Mouse (Mus musculus): ENCODE measurements around the gene Qrich2. TPM values are rescaled to one million over a fixed set of nuclear protein-coding genes. Genes with fewer than 3 reads are reported as not detected.
"Not testable (repeated sequence)": the region's sequence is repeated elsewhere in the genome, so short reads cannot be mapped to it uniquely, and the experiment has no call there.

Gene Qrich2
- polyA plus RNA-seq, 1 experiment from 2014 or later: not detected

DNA sequence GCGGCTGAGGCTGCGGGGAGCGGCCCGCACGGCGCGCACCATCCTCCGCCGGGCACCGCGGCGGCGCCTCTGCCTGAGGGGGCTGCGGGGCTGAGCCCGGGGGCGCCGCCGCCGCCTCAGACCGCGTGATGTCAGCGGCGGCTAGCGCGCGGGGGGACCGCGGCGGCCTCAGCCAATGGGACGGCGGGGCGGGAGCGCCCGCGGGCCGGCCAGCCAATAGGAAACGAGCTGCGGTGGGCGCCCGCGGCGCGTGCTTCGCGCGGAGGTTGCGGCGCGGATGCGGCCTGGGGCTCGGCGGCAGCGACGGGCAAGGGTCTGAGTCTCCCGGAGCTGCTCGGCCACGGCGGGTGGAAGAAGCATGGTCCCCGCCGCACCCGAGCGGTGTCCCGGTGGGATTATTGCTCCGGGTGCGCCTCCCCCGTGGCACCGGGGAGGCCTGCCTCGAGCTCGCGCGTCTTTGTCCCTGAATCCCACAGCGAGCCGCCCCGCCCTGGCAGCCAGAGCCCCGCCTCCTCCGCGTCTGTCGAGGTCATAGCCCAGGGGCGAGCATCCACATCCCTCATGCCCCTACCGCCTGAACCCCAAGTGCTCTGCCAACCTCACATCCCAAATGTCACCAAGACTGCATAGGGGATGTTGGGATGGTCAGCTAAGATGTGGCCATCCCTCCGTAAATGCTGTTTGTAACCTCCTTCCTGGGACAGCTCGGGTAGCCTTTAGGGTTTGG, 53.0 kb downstream of the Qrich2 start, which contains the start of gene Rnf157:
Gene Rnf157 (minus strand): TSS at position 129 of the 727 bp plus-strand sequence.
- 1% methylated on average over 62 of the region's 82 CpGs for WGBS
- peaks cover 13% of the 10 kb centered on the region for H3K4me1 ChIP-seq (ENCODE audit: control insufficient read depth, insufficient read depth, low read length)
- ATAC-seq (ENCODE audit: low read depth): peak; percentile 96
- H3K9ac ChIP-seq (replicated peaks; ENCODE audit: low read depth, low read length): peak within 1 kb of the TSS; percentile 94
- H3K9me3 ChIP-seq (ENCODE audit: control insufficient read depth, low read length): no peaks in the 10 kb centered on the region
- no peaks in the 10 kb centered on the region for H3K27me3 ChIP-seq (ENCODE audit: control insufficient read depth, insufficient read depth, low read length)
- H3K4me2 ChIP-seq (ENCODE audit: low read depth, low read length): peak within 1 kb of the TSS; percentile 92
- peak within 1 kb of the TSS; percentile 89 for H3K4me3 ChIP-seq (ENCODE audit: low read depth, low read length)
- peak within 1 kb of the TSS; percentile 94 for H3K27ac ChIP-seq (ENCODE audit: low read depth, low read length)
- no peaks in the 10 kb centered on the region for H3K36me3 ChIP-seq (ENCODE audit: control insufficient read depth, insufficient read depth, low read length)

- Histone ChIP-seq H3K9ac (replicated peaks; ENCODE audit: low read depth, low read length) (peak overlapping the region; percentile 94), H3K4me2 (ENCODE audit: low read depth, low read length) (peak overlapping the region; percentile 92), H3K36me3 (ENCODE audit: control insufficient read depth, insufficient read depth, low read length) (no peaks in the 10 kb centered on the region), H3K4me3 (ENCODE audit: low read depth, low read length) (peak overlapping the region; percentile 89), H3K27me3 (ENCODE audit: control insufficient read depth, insufficient read depth, low read length) (no peaks in the 10 kb centered on the region), H3K9me3 (ENCODE audit: control insufficient read depth, low read length) (no peaks in the 10 kb centered on the region), H3K4me1 (ENCODE audit: control insufficient read depth, insufficient read depth, low read length) (peaks cover 13% of the 10 kb centered on the region), H3K27ac (ENCODE audit: low read depth, low read length) (peak overlapping the region; percentile 94)
- WGBS: under 1% methylated on average over 60 of the region's 76 CpGs
- ATAC-seq (ENCODE audit: low read depth): peak; percentile 25; the same call in 1 of the 2 replicates
Measured at GRCm38 (mm10) chr11:116412028-116412827, 53.8 kb downstream of the Qrich2 start.

DNA sequence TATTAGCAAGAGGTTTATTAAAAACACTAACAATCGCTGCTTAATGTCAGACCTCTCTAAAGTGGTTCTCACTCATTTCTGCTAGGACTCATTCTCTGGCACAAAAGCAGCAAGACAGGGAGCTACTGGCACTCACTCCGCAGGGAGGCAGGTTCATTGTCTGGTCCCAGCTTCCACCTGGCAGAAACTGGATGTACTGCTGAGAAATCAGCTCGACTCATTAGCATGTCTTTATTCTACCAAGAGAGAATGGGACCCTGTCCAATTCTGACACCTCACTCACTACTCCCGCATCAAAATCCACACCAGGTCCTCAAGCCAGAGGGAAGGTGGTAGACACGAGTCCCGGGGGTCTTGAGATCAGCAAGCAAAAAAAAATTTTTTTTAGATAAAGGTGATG, 54.5 kb downstream of the Qrich2 start:
- no peak for ATAC-seq (ENCODE audit: low read depth)
- Histone ChIP-seq H3K4me3 (ENCODE audit: low read depth, low read length) (peak overlapping the region; percentile 89), H3K27me3 (ENCODE audit: control insufficient read depth, insufficient read depth, low read length) (no peaks in the 10 kb centered on the region), H3K4me2 (ENCODE audit: low read depth, low read length) (peak overlapping the region; percentile 92), H3K27ac (ENCODE audit: low read depth, low read length) (peak overlapping the region; percentile 94; the same call in 1 of the 2 replicates), H3K4me1 (ENCODE audit: control insufficient read depth, insufficient read depth, low read length) (peaks cover 13% of the 10 kb centered on the region), H3K36me3 (ENCODE audit: control insufficient read depth, insufficient read depth, low read length) (no peaks in the 10 kb centered on the region), H3K9ac (replicated peaks; ENCODE audit: low read depth, low read length) (peak overlapping the region; percentile 94), H3K9me3 (ENCODE audit: control insufficient read depth, low read length) (no peaks in the 10 kb centered on the region)
- 13% methylated on average over 6 of the region's 6 CpGs for WGBS

DNA sequence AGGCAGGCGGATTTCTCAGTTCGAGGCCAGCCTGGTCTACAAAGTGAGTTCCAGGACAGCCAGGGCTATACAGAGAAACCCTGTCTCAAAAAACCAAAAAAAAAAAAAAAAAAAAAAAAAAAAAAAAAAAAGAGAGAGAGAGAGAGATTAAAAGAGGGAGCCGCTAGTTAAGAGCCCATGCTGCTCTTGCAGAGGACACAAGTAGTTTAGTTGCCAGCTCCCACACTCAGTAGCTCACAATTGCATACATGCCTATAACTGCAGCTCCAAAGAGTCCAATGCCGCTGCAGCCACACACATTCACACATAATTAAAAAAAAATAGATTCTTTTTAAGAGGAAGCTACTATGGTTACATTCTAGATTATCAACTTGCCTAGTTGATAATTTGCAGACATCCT, 55.6 kb downstream of the Qrich2 start:
- not testable (repeated sequence) for ATAC-seq (ENCODE audit: low read depth); H3K9ac ChIP-seq (replicated peaks; ENCODE audit: low read depth, low read length); H3K36me3 ChIP-seq (ENCODE audit: control insufficient read depth, insufficient read depth, low read length); H3K4me3 ChIP-seq (ENCODE audit: low read depth, low read length); H3K27me3 ChIP-seq (ENCODE audit: control insufficient read depth, insufficient read depth, low read length); H3K9me3 ChIP-seq (ENCODE audit: control insufficient read depth, low read length); H3K27ac ChIP-seq (ENCODE audit: low read depth, low read length)
- WGBS: 94% methylated on average over 4 of the region's 4 CpGs
- peak overlapping the region; percentile 92; the same call in 1 of the 2 replicates for H3K4me2 ChIP-seq (ENCODE audit: low read depth, low read length)
- H3K4me1 ChIP-seq (ENCODE audit: control insufficient read depth, insufficient read depth, low read length): peaks cover 13% of the 10 kb centered on the region

DNA sequence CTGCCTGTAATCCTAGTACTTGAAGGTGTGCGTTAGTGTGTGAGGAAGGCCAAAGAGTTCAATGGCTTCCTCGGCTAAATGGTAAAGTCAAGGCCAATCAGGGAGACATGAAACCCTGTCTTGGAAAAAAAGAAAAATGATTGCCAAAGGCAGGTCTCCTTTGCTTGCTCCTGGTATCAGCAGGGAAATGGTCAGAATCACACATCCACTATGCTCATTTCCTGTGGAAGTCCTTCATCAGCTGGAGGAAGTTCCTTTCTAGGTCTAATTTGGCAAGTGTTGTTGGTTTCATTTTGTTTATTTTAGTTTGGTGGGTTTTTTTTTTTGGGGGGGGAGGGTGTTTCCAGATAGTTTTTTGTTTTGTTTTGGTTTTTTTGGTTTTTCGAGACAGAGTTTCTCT, 57.0 kb downstream of the Qrich2 start:
- 92% methylated on average over 3 of the region's 3 CpGs for WGBS
- no peaks in the 10 kb centered on the region for H3K27me3 ChIP-seq (ENCODE audit: control insufficient read depth, insufficient read depth, low read length)
- no peak for ATAC-seq (ENCODE audit: low read depth)

GRCm38 (mm10) chr11:116406231-116406728, 59.8 kb downstream of the Qrich2 start:
- WGBS: 95% methylated on average over 16 of the region's 16 CpGs
- H3K9ac ChIP-seq (replicated peaks; ENCODE audit: low read depth, low read length): no peak overlapping the region
- peaks cover 13% of the 10 kb centered on the region for H3K4me1 ChIP-seq (ENCODE audit: control insufficient read depth, insufficient read depth, low read length)
- H3K4me2 ChIP-seq (ENCODE audit: low read depth, low read length): no peak overlapping the region
- H3K27me3 ChIP-seq (ENCODE audit: control insufficient read depth, insufficient read depth, low read length): no peaks in the 10 kb centered on the region
- ATAC-seq (ENCODE audit: low read depth): no peak
- no peaks in the 10 kb centered on the region for H3K36me3 ChIP-seq (ENCODE audit: control insufficient read depth, insufficient read depth, low read length)
- H3K4me3 ChIP-seq (ENCODE audit: low read depth, low read length): no peak overlapping the region
- H3K27ac ChIP-seq (ENCODE audit: low read depth, low read length): no peak overlapping the region
- H3K9me3 ChIP-seq (ENCODE audit: control insufficient read depth, low read length): no peaks in the 10 kb centered on the region

More for the DNA sequence above, 57.0 kb downstream of the Qrich2 start:
- Histone ChIP-seq H3K4me2 (ENCODE audit: low read depth, low read length) (no peak overlapping the region), H3K36me3 (ENCODE audit: control insufficient read depth, insufficient read depth, low read length) (no peaks in the 10 kb centered on the region), H3K4me1 (ENCODE audit: control insufficient read depth, insufficient read depth, low read length) (peaks cover 13% of the 10 kb centered on the region), H3K9me3 (ENCODE audit: control insufficient read depth, low read length) (no peaks in the 10 kb centered on the region), H3K4me3 (ENCODE audit: low read depth, low read length) (no peak overlapping the region), H3K27ac (ENCODE audit: low read depth, low read length) (no peak overlapping the region), H3K9ac (replicated peaks; ENCODE audit: low read depth, low read length) (no peak overlapping the region)

DNA sequence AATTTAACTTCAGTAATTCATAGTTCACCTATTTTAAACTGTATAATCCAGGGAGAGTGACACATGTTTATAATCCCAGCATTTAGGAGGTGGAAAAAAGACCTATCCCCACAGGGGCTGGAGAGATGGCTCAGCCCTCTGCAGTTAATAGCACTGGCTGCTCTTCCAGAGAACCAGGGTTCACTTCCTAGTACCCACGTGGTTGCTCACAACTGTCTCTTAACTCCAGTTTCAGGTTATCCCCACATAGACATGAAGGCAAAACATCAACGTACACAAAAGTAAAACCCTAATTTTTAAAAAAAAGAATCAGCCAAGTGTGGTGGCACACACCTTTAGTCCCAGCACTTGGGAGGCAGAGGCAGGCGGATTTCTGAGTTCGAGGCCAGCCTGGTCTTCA, 60.4 kb downstream of the Qrich2 start:
- no peak overlapping the region for H3K27ac ChIP-seq (ENCODE audit: low read depth, low read length)
- no peak overlapping the region for H3K4me3 ChIP-seq (ENCODE audit: low read depth, low read length)
- H3K36me3 ChIP-seq (ENCODE audit: control insufficient read depth, insufficient read depth, low read length): no peaks in the 10 kb centered on the region
- H3K9ac ChIP-seq (replicated peaks; ENCODE audit: low read depth, low read length): no peak overlapping the region
- H3K27me3 ChIP-seq (ENCODE audit: control insufficient read depth, insufficient read depth, low read length): no peaks in the 10 kb centered on the region
- no peak overlapping the region for H3K4me2 ChIP-seq (ENCODE audit: low read depth, low read length)
- peaks cover 8% of the 10 kb centered on the region for H3K4me1 ChIP-seq (ENCODE audit: control insufficient read depth, insufficient read depth, low read length)
- ATAC-seq (ENCODE audit: low read depth): no peak
- 95% methylated on average over 4 of the region's 4 CpGs for WGBS
- no peaks in the 10 kb centered on the region for H3K9me3 ChIP-seq (ENCODE audit: control insufficient read depth, low read length)

DNA sequence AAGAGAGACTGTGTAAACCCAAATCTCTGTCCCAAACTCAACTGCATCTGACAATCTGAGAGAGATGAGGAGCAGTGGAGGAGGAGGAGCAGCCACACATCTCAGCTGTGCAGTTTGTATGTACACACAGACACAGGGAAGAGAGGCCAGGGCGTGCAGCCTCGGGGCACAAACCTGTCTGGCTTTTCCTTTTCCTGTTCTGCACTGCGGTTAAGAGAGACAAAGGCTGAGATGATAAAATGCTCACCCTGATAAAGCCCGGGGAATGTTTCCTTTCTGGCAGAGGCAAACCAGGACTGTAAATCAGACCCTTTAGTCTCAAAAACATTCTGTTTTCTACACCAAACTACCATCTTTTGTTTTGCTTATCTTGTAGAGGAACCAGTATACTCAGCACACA, 65.5 kb downstream of the Qrich2 start:
- Histone ChIP-seq H3K9ac (replicated peaks; ENCODE audit: low read depth, low read length) (peak overlapping the region; percentile 8; the same call in 1 of the 2 replicates), H3K9me3 (ENCODE audit: control insufficient read depth, low read length) (no peaks in the 10 kb centered on the region), H3K4me2 (ENCODE audit: low read depth, low read length) (no peak overlapping the region), H3K4me1 (ENCODE audit: control insufficient read depth, insufficient read depth, low read length) (peaks cover 7% of the 10 kb centered on the region), H3K36me3 (ENCODE audit: control insufficient read depth, insufficient read depth, low read length) (0 out of 2 replicates have a peak, but pooled peaks cover 5% of the 10 kb centered on the region), H3K27ac (ENCODE audit: low read depth, low read length) (peak overlapping the region; percentile 62), H3K4me3 (ENCODE audit: low read depth, low read length) (no peak overlapping the region), H3K27me3 (ENCODE audit: control insufficient read depth, insufficient read depth, low read length) (no peaks in the 10 kb centered on the region)
- 42% methylated on average over 4 of the region's 4 CpGs for WGBS
- no peak for ATAC-seq (ENCODE audit: low read depth)

DNA sequence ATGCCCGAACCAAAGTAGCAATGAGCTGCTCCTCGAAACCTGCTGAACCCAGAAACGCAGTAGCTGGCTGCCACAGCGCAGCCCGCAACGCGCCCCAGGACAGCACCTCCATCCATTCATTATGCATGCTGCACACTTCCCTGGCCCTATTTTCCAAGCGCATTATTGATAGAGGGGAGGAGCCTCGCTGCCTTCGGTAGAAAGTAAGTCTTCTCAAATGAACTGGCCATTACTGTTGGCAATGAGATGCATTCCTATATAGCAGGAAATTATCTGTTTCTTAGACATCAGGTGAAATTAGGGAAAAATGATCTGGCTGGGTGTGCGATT, 67.7 kb downstream of the Qrich2 start:
- H3K9ac ChIP-seq (replicated peaks; ENCODE audit: low read depth, low read length): no peak overlapping the region
- H3K4me2 ChIP-seq (ENCODE audit: low read depth, low read length): no peak overlapping the region
- peaks cover 7% of the 10 kb centered on the region for H3K4me1 ChIP-seq (ENCODE audit: control insufficient read depth, insufficient read depth, low read length)
- ATAC-seq (ENCODE audit: low read depth): no peak
- H3K27me3 ChIP-seq (ENCODE audit: control insufficient read depth, insufficient read depth, low read length): no peaks in the 10 kb centered on the region
- H3K9me3 ChIP-seq (ENCODE audit: control insufficient read depth, low read length): no peaks in the 10 kb centered on the region
- H3K4me3 ChIP-seq (ENCODE audit: low read depth, low read length): no peak overlapping the region
- WGBS: 64% methylated on average over 11 of the region's 11 CpGs
- no peak overlapping the region for H3K27ac ChIP-seq (ENCODE audit: low read depth, low read length)
- 0 out of 2 replicates have a peak, but pooled peaks cover 10% of the 10 kb centered on the region for H3K36me3 ChIP-seq (ENCODE audit: control insufficient read depth, insufficient read depth, low read length)

All from neural tube, embryonic 14.5 days (tissue).